Mouse (Mus musculus) heart, embryonic 15.5 days (tissue): ENCODE measurements around the gene Olfr519. TPM values are rescaled to one million over a fixed set of nuclear protein-coding genes. Genes with fewer than 3 reads are reported as not detected.

Source experiments
- ATAC-seq: fragments of 200-750 bp; cut with Nextera tagmentation; replicated peaks from 2 replicates; pipeline ENCODE4 v1.8.0; 2017; ENCODE audit warnings: low read depth, moderate TSS enrichment; ENCODE audit not compliant: insufficient number of reproducible peaks, insufficient read depth, low FRiP score
- H3K27ac ChIP-seq: fragments of 300-500 bp; sonication (generic); 2 replicates; pipeline ENCODE4 v1.5.1; 2015; ENCODE audit warnings: mild to moderate bottlenecking, inconsistent platforms
- H3K27me3 ChIP-seq: fragments of 300-500 bp; sonication (generic); 2 replicates; pipeline ENCODE4 v1.6.1; 2015; ENCODE audit warnings: inconsistent platforms
- H3K36me3 ChIP-seq: fragments of 300-500 bp; sonication (generic); 2 replicates; pipeline ENCODE4 v1.6.1; 2015; ENCODE audit warnings: mild to moderate bottlenecking, inconsistent platforms
- H3K4me1 ChIP-seq: fragments of 300-500 bp; sonication (generic); replicated peaks from 2 replicates; pipeline ENCODE4 v1.6.1; 2015; ENCODE audit warnings: inconsistent platforms
- H3K4me2 ChIP-seq: fragments of 300-500 bp; sonication (generic); 2 replicates; pipeline ENCODE4 v1.6.1; 2015; ENCODE audit warnings: inconsistent platforms, mild to moderate bottlenecking, moderate library complexity
- H3K4me3 ChIP-seq: fragments of 300-500 bp; sonication (generic); 2 replicates; pipeline ENCODE4 v1.5.1; 2015; ENCODE audit warnings: mild to moderate bottlenecking, inconsistent platforms
- H3K9ac ChIP-seq: fragments of 300-500 bp; sonication (generic); 2 replicates; pipeline ENCODE4 v1.6.1; 2015; ENCODE audit warnings: mild to moderate bottlenecking, inconsistent platforms
- H3K9me3 ChIP-seq: fragments of 300-500 bp; sonication (generic); replicated peaks from 2 replicates; pipeline ENCODE4 v1.6.1; 2016; ENCODE audit warnings: inconsistent platforms
- WGBS: fragments of 180-500 bp; shearing (Covaris S2); methylation state at CpG from one replicate; pipeline ENCODE4 v1.1.7; 2015; ENCODE audit warnings: mixed read lengths; 5-methylcytosine and 5-hydroxymethylcytosine counted together
- polyA plus RNA-seq: library from polyadenylated mRNA; unstranded; fragments of >200 nt; fragmentation: Nextera tagmentation; extraction: Ambion mirVana; gene quantifications from 2 replicates; pipeline ENCODE4 v1.2.1, GENCODE M21; 2015

Olfr519 gene
- not detected in 2 replicates for polyA plus RNA-seq

- Histone ChIP-seq H3K4me3 (no peak within 1 kb of the TSS), H3K9ac (no peak within 1 kb of the TSS), H3K27ac (no peak within 1 kb of the TSS), H3K36me3 (no peaks in the 10 kb centered on the region), H3K27me3 (no peaks in the 10 kb centered on the region), H3K4me1 (no peaks in the 10 kb centered on the region), H3K4me2 (no peak within 1 kb of the TSS), H3K9me3 (no peaks in the 10 kb centered on the region)
- WGBS: 80% methylated on average over 5 of the region's 5 CpGs
- no peak for ATAC-seq
These were observed at the start of gene Olfr519 for GRCm38 (mm10) chr7:108894320-108894719. Gene Olfr519, minus strand, starts transcription at chr7:108894420.

GRCm38 (mm10) chr7:108944002-108944401, 49.8 kb upstream of the Olfr519 start:
- Histone ChIP-seq H3K9me3 (no peaks in the 10 kb centered on the region), H3K9ac (no peak overlapping the region), H3K4me2 (no peak overlapping the region), H3K27ac (no peak overlapping the region), H3K27me3 (peaks cover 4% of the 10 kb centered on the region), H3K4me1 (no peaks in the 10 kb centered on the region), H3K4me3 (no peak overlapping the region), H3K36me3 (peaks cover 55% of the 10 kb centered on the region)
- 4% methylated on average over 2 of the region's 2 CpGs for WGBS
- ATAC-seq: no peak

DNA sequence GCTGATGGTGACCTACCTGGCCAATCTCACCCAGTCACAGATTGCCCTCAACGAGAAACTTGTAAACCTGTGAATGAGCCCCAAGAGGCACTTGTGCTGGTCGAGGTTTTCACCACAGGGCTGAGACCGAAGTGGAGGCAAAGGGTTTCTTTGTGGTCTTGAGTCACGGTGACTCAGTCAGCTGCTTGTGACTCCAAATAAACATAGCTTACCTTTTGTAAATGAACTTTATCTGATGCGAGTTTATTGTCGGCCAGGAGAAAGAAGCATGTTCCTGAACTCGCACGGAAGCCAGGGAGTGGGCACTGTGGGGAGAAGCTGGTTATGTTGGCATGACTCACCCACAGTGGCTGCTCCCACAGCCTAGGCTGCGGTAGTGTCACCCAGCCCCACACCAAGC, 47.2 kb upstream of the Olfr519 start:
- Histone ChIP-seq H3K4me3 (no peak overlapping the region), H3K4me1 (no peaks in the 10 kb centered on the region), H3K9me3 (no peaks in the 10 kb centered on the region), H3K27ac (no peak overlapping the region), H3K4me2 (no peak overlapping the region), H3K36me3 (peaks cover 69% of the 10 kb centered on the region), H3K27me3 (no peaks in the 10 kb centered on the region), H3K9ac (no peak overlapping the region)
- 92% methylated on average over 9 of the region's 9 CpGs for WGBS
- ATAC-seq: no peak

DNA sequence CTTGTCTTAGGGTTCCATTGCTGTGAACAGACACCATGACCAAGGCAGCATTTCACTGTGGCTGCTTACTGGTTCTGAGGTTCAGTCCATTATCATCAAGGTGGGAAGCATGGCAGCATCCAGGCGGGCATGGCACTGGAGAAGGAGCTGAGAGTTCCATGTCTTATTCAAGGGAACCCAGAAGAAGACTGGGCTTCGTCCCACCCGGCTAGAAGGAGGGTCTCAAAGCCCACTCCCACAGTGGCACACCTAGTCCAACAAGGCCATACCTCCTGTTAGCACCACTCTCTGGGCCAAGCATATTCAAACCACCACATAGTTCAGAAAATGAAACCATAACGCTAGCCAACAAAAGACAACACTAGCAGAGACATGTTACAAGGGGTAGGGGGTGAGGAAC, 42.4 kb upstream of the Olfr519 start:
- no peak overlapping the region for H3K27ac ChIP-seq
- no peak overlapping the region for H3K4me3 ChIP-seq
- H3K36me3 ChIP-seq: peaks cover 40% of the 10 kb centered on the region
- 93% methylated on average over 4 of the region's 4 CpGs for WGBS
- H3K9me3 ChIP-seq: no peaks in the 10 kb centered on the region
- no peaks in the 10 kb centered on the region for H3K27me3 ChIP-seq
- no peak overlapping the region for H3K9ac ChIP-seq
- peaks cover 10% of the 10 kb centered on the region for H3K4me1 ChIP-seq
- no peak overlapping the region for H3K4me2 ChIP-seq
- ATAC-seq: no peak

DNA sequence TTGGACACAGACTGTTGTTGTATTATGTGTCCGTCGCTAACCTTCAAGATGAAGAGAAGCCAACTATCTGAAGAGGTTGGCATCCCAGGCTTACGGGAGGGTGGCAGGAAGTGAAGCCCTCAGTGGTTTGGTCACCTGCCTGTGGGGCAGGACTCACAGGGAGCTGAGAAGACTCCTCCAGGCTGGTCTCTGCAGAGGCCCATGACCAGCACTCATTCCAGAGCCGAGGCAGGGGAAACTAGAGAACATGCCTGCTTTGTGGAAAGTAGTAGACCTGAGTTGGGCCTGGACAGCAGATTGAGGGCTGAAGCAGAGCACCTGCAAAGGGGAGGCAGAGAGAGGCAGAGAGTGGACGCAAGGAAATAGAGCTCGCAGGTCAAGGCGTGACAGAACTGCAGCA, 41.2 kb upstream of the Olfr519 start:
- Histone ChIP-seq H3K4me3 (peak overlapping the region; percentile 87), H3K9me3 (no peaks in the 10 kb centered on the region), H3K27ac (no peak overlapping the region), H3K9ac (no peak overlapping the region), H3K27me3 (no peaks in the 10 kb centered on the region), H3K36me3 (peaks cover 28% of the 10 kb centered on the region), H3K4me2 (peak overlapping the region; percentile 73), H3K4me1 (peaks cover 10% of the 10 kb centered on the region)
- WGBS: 80% methylated on average over 7 of the region's 7 CpGs
- ATAC-seq: no peak

- peaks cover 10% of the 10 kb centered on the region for H3K4me1 ChIP-seq
- peak overlapping the region; percentile 78 for H3K27ac ChIP-seq
- 5% methylated on average over 8 of the region's 8 CpGs for WGBS
- peak overlapping the region; percentile 73 for H3K4me2 ChIP-seq
- H3K36me3 ChIP-seq: peaks cover 22% of the 10 kb centered on the region
- H3K9ac ChIP-seq: peak overlapping the region; percentile 93
- peak overlapping the region; percentile 87 for H3K4me3 ChIP-seq
- H3K27me3 ChIP-seq: no peaks in the 10 kb centered on the region
- no peaks in the 10 kb centered on the region for H3K9me3 ChIP-seq
- no peak for ATAC-seq
These were observed 40.6 kb upstream of the Olfr519 start for GRCm38 (mm10) chr7:108934836-108935235.

DNA sequence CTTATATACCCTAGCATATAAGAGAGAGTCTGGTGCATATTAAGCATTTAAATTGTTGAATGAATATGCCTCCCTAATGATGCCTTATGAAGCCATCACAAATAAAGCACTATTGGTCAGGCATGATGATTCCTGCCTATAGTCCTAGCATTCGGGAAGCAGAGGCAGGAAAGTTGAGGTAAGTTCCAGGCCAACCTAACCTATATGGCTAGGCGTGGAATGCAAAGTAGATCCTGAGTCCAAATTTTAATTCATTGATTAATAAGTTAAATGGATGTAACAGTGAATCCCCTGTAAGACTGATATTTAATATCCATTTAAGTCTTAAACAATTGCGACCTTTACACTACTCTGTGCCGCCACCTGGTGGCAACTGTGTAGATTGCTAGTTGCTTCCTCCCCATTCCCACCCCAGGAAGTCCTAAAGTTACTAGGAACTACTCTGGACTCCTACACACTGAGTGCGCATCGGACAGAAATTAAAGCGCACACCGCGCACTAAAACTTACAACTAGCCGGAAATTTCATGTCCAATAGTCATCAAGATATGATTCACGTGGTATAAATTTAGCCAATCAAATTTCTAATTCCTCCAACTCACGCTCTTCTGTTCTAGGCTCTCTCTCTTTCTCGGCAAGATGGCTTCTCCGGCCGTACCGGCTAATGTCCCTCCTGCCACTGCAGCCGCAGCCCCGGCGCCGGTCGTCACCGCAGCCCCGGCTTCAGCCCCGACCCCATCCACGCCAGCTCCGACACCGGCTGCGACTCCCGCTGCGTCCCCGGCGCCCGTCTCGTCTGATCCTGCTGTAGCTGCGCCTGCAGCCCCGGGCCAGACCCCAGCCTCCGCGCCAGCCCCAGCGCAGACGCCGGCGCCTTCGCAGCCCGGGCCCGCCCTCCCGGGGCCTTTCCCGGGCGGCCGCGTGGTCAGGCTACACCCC, 39.8 kb upstream of the Olfr519 start, which contains the start of gene Eif3f:
Gene Eif3f (plus strand): TSS at position 624 of the 938 bp plus-strand sequence.
- Histone ChIP-seq H3K9me3 (no peaks in the 10 kb centered on the region), H3K27ac (peak within 1 kb of the TSS; percentile 78), H3K4me3 (peak within 1 kb of the TSS; percentile 87), H3K4me1 (peaks cover 10% of the 10 kb centered on the region), H3K9ac (peak within 1 kb of the TSS; percentile 93), H3K27me3 (no peaks in the 10 kb centered on the region), H3K4me2 (peak within 1 kb of the TSS; percentile 73), H3K36me3 (peaks cover 15% of the 10 kb centered on the region)
- 1% methylated on average over 50 of the region's 50 CpGs for WGBS
- peak; percentile 95 for ATAC-seq

GRCm38 (mm10) chr7:108929726-108930393, 35.6 kb upstream of the Olfr519 start, which contains the start of gene Nlrp10:
Gene Nlrp10, minus strand, starts transcription at chr7:108930178.
- Histone ChIP-seq H3K4me3 (peak within 1 kb of the TSS; percentile 46), H3K4me1 (no peaks in the 10 kb centered on the region; the same call in 1 of the 2 replicates), H3K4me2 (peak within 1 kb of the TSS; percentile 57), H3K36me3 (peaks cover 6% of the 10 kb centered on the region; the same call in 1 of the 2 replicates), H3K9me3 (no peaks in the 10 kb centered on the region), H3K9ac (peak within 1 kb of the TSS; percentile 36; the same call in 1 of the 2 replicates), H3K27ac (peak within 1 kb of the TSS; percentile 79), H3K27me3 (no peaks in the 10 kb centered on the region)
- 54% methylated on average over 6 of the region's 6 CpGs for WGBS
- ATAC-seq: no peak

- Histone ChIP-seq H3K4me2 (peak overlapping the region; percentile 57), H3K9ac (no peak overlapping the region), H3K9me3 (no peaks in the 10 kb centered on the region), H3K27ac (peak overlapping the region; percentile 45), H3K36me3 (peaks cover 8% of the 10 kb centered on the region; the same call in 1 of the 2 replicates), H3K4me1 (no peaks in the 10 kb centered on the region), H3K27me3 (no peaks in the 10 kb centered on the region), H3K4me3 (peak overlapping the region; percentile 46)
- WGBS: 58% methylated on average over 11 of the region's 11 CpGs
- ATAC-seq: no peak
These were observed 34.3 kb upstream of the Olfr519 start for GRCm38 (mm10) chr7:108928280-108929188.

- H3K9me3 ChIP-seq: no peaks in the 10 kb centered on the region
- H3K4me1 ChIP-seq: no peaks in the 10 kb centered on the region
- H3K36me3 ChIP-seq: peaks cover 8% of the 10 kb centered on the region; the same call in 1 of the 2 replicates
- H3K4me2 ChIP-seq: no peak overlapping the region
- 67% methylated on average over 4 of the region's 4 CpGs for WGBS
- ATAC-seq: no peak
- H3K9ac ChIP-seq: no peak overlapping the region
- no peak overlapping the region for H3K4me3 ChIP-seq
- H3K27ac ChIP-seq: no peak overlapping the region
- no peaks in the 10 kb centered on the region for H3K27me3 ChIP-seq
These were observed 32.8 kb upstream of the Olfr519 start for GRCm38 (mm10) chr7:108927043-108927442.
